In genomic region chr19:41981595-41981927, GRCm38 (mm10) we compare ENCODE assay signal across 7 mouse cellular contexts. TPM values are rescaled to one million over a fixed set of nuclear protein-coding genes. Genes with fewer than 3 reads are reported as not detected.
DNase-seq lines count a peak whose midpoint lies in the region; ATAC-seq and TF ChIP-seq lines count a peak whose summit lies in the region.

Ubtd1 (plus strand) TSS chr19:41981763.

- no peak; a peak in 1 of 4 replicates for ATAC-seq in hematopoietic stem cell, adult 5-6 weeks (replicated peaks in 1 of 2; ENCODE audit: insufficient read depth in 1 of 2, low FRiP score in 2 of 2, low TSS enrichment in 1 of 2, low read depth in 1 of 2, poor library complexity in 2 of 2, severe bottlenecking in 2 of 2)
- no peak for ATAC-seq in liver, embryonic 11.5 days (replicated peaks; ENCODE audit: low FRiP score)

- H3K27me3 ChIP-seq in thymus, adult 2 months (ENCODE audit: control insufficient read depth, insufficient read depth, low read length) = no peaks in the 10 kb centered on the region
- H3K27me3 ChIP-seq in forebrain, embryonic 10.5 days (ENCODE audit: poor library complexity, severe bottlenecking) = peaks cover 20% of the 10 kb centered on the region
- peaks cover 2% of the 10 kb centered on the region; the same call in 1 of the 2 replicates for H3K27me3 ChIP-seq in liver, embryonic 11.5 days (replicated peaks; ENCODE audit: control insufficient read depth, insufficient read depth, low read length)

- TF ChIP-seq POLR2A in thymus, adult 2 months (IDR thresholded peaks at IDR 0.05; ENCODE audit: control insufficient read depth, extremely low read depth, insufficient read depth, low read length, poor library complexity) = no peak

- H3K4me3 ChIP-seq in thymus, adult 2 months (ENCODE audit: control insufficient read depth, insufficient read depth, low read length) = peak within 1 kb of the TSS; percentile 68
- peak within 1 kb of the TSS; percentile 76 for H3K4me3 ChIP-seq in forebrain, embryonic 10.5 days
- peak within 1 kb of the TSS; percentile 90 for H3K4me3 ChIP-seq in liver, embryonic 11.5 days (ENCODE audit: low read depth, low read length)

- no peaks in the 10 kb centered on the region for H3K9me3 ChIP-seq in forebrain, embryonic 10.5 days
- no peaks in the 10 kb centered on the region for H3K9me3 ChIP-seq in liver, embryonic 11.5 days (ENCODE audit: control insufficient read depth, low read length)

- WGBS in thymus, adult 2 months = under 1% methylated on average over 31 of the region's 33 CpGs
- under 1% methylated on average over 33 of the region's 33 CpGs for WGBS in forebrain, embryonic 10.5 days
- under 1% methylated on average over 33 of the region's 33 CpGs for WGBS in liver, embryonic 11.5 days

- DNase-seq in thymus, adult 2 months = no peak
- DNase-seq in thymus, adult 18-20 months = no peak
- DNase-seq in forebrain, embryonic 10.5 days (ENCODE audit: extremely low spot score, low spot score) = no peak
- no peak for DNase-seq in liver, embryonic 11.5 days (ENCODE audit: low spot score)
- DNase-seq in right cerebral cortex, postnatal 36 days (ENCODE audit: low spot score in 2 of 2) = no peak
- no peak for DNase-seq in lung, adult 18-20 months

- peaks cover 6% of the 10 kb centered on the region for H3K4me1 ChIP-seq in thymus, adult 2 months (replicated peaks; ENCODE audit: control insufficient read depth, insufficient read depth, low read length)
- peaks cover 45% of the 10 kb centered on the region for H3K4me1 ChIP-seq in forebrain, embryonic 10.5 days
- H3K4me1 ChIP-seq in liver, embryonic 11.5 days (replicated peaks; ENCODE audit: control insufficient read depth, insufficient read depth, low read length) = peaks cover 8% of the 10 kb centered on the region; the same call in 1 of the 2 replicates

- H3K4me2 ChIP-seq in liver, embryonic 11.5 days = peak within 1 kb of the TSS; percentile 100

- H3K9ac ChIP-seq in liver, embryonic 11.5 days (ENCODE audit: low read depth, low read length) = peak within 1 kb of the TSS; percentile 78

- peak within 1 kb of the TSS; percentile 39; the same call in 1 of the 2 replicates for H3K27ac ChIP-seq in thymus, adult 2 months (ENCODE audit: control insufficient read depth, insufficient read depth, low read length)
- H3K27ac ChIP-seq in forebrain, embryonic 10.5 days = peak within 1 kb of the TSS; percentile 91
- peak within 1 kb of the TSS; percentile 79 for H3K27ac ChIP-seq in liver, embryonic 11.5 days (ENCODE audit: low read depth, low read length)

- no peak for TF ChIP-seq CTCF in thymus, adult 2 months (IDR thresholded peaks at IDR 0.05; ENCODE audit: borderline replicate concordance, control insufficient read depth, extremely low read depth, insufficient read depth, low read length, poor library complexity)

- H3K36me3 ChIP-seq in thymus, adult 2 months (ENCODE audit: control insufficient read depth, insufficient read depth, low read length) = no peaks in the 10 kb centered on the region
- H3K36me3 ChIP-seq in forebrain, embryonic 10.5 days (replicated peaks) = no peaks in the 10 kb centered on the region
- H3K36me3 ChIP-seq in liver, embryonic 11.5 days (ENCODE audit: control insufficient read depth, insufficient read depth, low read length) = no peaks in the 10 kb centered on the region

RNA-seq across cellular contexts. Expression of gene Ubtd1, which starts in this region (rescaled TPM):
- polyA plus RNA-seq in thymus, adult 2 months (2012; rRNA removed) = 27.3 and 36.9 TPM in 2 replicates
- polyA plus RNA-seq in forebrain, embryonic 10.5 days (2016; fragmentation: Nextera tagmentation; extraction: Ambion mirVana) = 9.2 and 9.6 TPM in 2 replicates
- 3.3 and 14.9 TPM in 2 replicates for total RNA-seq in hematopoietic stem cell, adult 5-6 weeks (2017)
- 6.7 and 7.3 TPM in 2 replicates for polyA plus RNA-seq in liver, embryonic 11.5 days (2014; fragmentation: Nextera tagmentation; extraction: Ambion mirVana)

Comparison
In these comparisons a context has a peak if more than half of its experiments do, and no peak if none do; other contexts are left out.
1. H3K27ac ChIP-seq: peak in every context shown above with its lines; median percentile 91 in forebrain, embryonic 10.5 days; 79 in liver, embryonic 11.5 days; 39 in thymus, adult 2 months.